Mouse (Mus musculus): ENCODE measurements around the gene Sgms1. TPM values are rescaled to one million over a fixed set of nuclear protein-coding genes. Genes with fewer than 3 reads are reported as not detected.

Sgms1 gene
- polyA plus RNA-seq, 1 experiment from 2014 or later = 15.7 TPM

GRCm38 (mm10) chr19:32220991-32221390, 168.5 kb downstream of the Sgms1 start:
- Histone ChIP-seq H3K36me3 (no peaks in the 10 kb centered on the region), H3K4me3 (no peak overlapping the region), H3K27me3 (no peaks in the 10 kb centered on the region), H3K9me3 (no peaks in the 10 kb centered on the region), H3K27ac (replicated peaks) (no peak overlapping the region), H3K4me2 (replicated peaks) (no peak overlapping the region), H3K4me1 (no peaks in the 10 kb centered on the region), H3K9ac (replicated peaks) (no peak overlapping the region)
- 60% methylated on average over 2 of the region's 2 CpGs for WGBS
- ATAC-seq (replicated peaks) = no peak

GRCm38 (mm10) chr19:32216710-32217109, 172.8 kb downstream of the Sgms1 start:
- Histone ChIP-seq H3K27ac (replicated peaks) (no peak overlapping the region), H3K4me2 (replicated peaks) (no peak overlapping the region), H3K4me3 (no peak overlapping the region), H3K4me1 (no peaks in the 10 kb centered on the region), H3K9me3 (no peaks in the 10 kb centered on the region), H3K27me3 (no peaks in the 10 kb centered on the region), H3K36me3 (no peaks in the 10 kb centered on the region), H3K9ac (replicated peaks) (no peak overlapping the region)
- WGBS = 97% methylated on average over 2 of the region's 2 CpGs
- no peak for ATAC-seq (replicated peaks)

- no peaks in the 10 kb centered on the region for H3K9me3 ChIP-seq
- ATAC-seq (replicated peaks) = no peak
- H3K4me1 ChIP-seq = peaks cover 7% of the 10 kb centered on the region
- H3K27ac ChIP-seq (replicated peaks) = no peak overlapping the region
- no peaks in the 10 kb centered on the region for H3K36me3 ChIP-seq
- H3K9ac ChIP-seq (replicated peaks) = no peak overlapping the region
- H3K4me2 ChIP-seq (replicated peaks) = no peak overlapping the region
- 77% methylated on average over 12 of the region's 12 CpGs for WGBS
- H3K4me3 ChIP-seq = no peak overlapping the region
- H3K27me3 ChIP-seq = no peaks in the 10 kb centered on the region
These were observed 174.4 kb downstream of the Sgms1 start for GRCm38 (mm10) chr19:32214905-32215806.

- Histone ChIP-seq H3K4me2 (replicated peaks) (no peak overlapping the region), H3K9me3 (no peaks in the 10 kb centered on the region), H3K27ac (replicated peaks) (no peak overlapping the region), H3K4me1 (peaks cover 7% of the 10 kb centered on the region), H3K36me3 (no peaks in the 10 kb centered on the region), H3K4me3 (no peak overlapping the region), H3K27me3 (no peaks in the 10 kb centered on the region), H3K9ac (replicated peaks) (no peak overlapping the region)
- 86% methylated on average over 3 of the region's 3 CpGs for WGBS
- no peak for ATAC-seq (replicated peaks)
These were observed 175.9 kb downstream of the Sgms1 start for GRCm38 (mm10) chr19:32213577-32213976.

- Histone ChIP-seq H3K36me3 (no peaks in the 10 kb centered on the region), H3K4me1 (peaks cover 7% of the 10 kb centered on the region), H3K27me3 (no peaks in the 10 kb centered on the region), H3K27ac (replicated peaks) (no peak overlapping the region; the same call in 1 of the 2 replicates), H3K9me3 (no peaks in the 10 kb centered on the region), H3K9ac (replicated peaks) (no peak overlapping the region), H3K4me2 (replicated peaks) (peak overlapping the region; percentile 46), H3K4me3 (no peak overlapping the region)
- no peak for ATAC-seq (replicated peaks)
These were observed 178.3 kb downstream of the Sgms1 start for GRCm38 (mm10) chr19:32211293-32211585.

DNA sequence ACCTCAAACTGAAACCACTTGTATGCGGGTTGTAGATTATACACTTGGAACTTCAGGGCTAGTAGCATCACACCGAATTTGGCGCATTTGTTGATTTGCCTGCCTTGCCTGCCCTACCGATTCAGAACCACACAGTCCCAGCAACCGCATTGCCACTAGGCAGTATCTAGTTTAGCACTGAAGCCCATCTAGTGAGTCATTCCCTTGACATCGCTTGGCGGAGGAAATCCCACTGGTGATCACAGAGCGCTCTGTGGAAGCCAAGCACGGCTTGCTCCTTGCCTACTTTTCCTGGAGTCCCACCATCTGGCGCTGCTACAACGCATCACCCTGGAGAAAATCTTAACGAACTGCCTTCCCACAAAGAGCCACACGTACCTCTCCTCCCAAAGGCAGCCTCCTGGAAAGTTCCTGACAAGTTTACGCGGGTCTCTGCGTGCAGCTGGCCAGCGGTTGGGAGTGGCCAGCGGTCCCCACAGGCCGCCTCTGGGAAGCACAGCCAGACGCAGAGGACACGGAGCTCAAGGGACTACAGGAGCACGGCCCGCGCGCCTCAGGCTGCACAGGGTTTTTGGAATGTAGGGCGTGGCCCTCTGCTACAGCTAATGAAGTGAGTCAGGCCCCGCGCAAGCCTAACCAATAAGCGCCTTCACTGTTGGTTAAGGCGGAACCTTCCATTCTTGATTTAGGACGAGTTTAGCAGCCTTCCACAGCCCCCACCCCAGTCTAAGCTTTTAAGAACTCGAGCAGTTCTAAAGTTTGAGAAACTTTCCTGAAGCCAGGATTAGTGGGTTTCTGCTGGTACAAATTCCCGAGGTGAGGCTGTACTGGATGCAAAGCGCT, 178.8 kb downstream of the Sgms1 start:
- ATAC-seq (replicated peaks) = peak; percentile 87
- no peak overlapping the region; the same call in 1 of the 2 replicates for H3K27ac ChIP-seq (replicated peaks)
- peak overlapping the region; percentile 46 for H3K4me2 ChIP-seq (replicated peaks)
- WGBS = 4% methylated on average over 34 of the region's 34 CpGs
- H3K4me1 ChIP-seq = peaks cover 7% of the 10 kb centered on the region
- H3K4me3 ChIP-seq = peak overlapping the region; percentile 31
- H3K27me3 ChIP-seq = no peaks in the 10 kb centered on the region
- no peaks in the 10 kb centered on the region for H3K9me3 ChIP-seq
- H3K9ac ChIP-seq (replicated peaks) = no peak overlapping the region
- H3K36me3 ChIP-seq = no peaks in the 10 kb centered on the region

- no peak for ATAC-seq (replicated peaks)
- Histone ChIP-seq H3K27me3 (no peaks in the 10 kb centered on the region), H3K9ac (replicated peaks) (no peak overlapping the region), H3K4me1 (peaks cover 7% of the 10 kb centered on the region), H3K4me2 (replicated peaks) (peak overlapping the region; percentile 46), H3K36me3 (no peaks in the 10 kb centered on the region), H3K27ac (replicated peaks) (no peak overlapping the region), H3K4me3 (peak overlapping the region; percentile 31), H3K9me3 (no peaks in the 10 kb centered on the region)
- 26% methylated on average over 5 of the region's 5 CpGs for WGBS
These were observed 179.4 kb downstream of the Sgms1 start for GRCm38 (mm10) chr19:32210099-32210449.

DNA sequence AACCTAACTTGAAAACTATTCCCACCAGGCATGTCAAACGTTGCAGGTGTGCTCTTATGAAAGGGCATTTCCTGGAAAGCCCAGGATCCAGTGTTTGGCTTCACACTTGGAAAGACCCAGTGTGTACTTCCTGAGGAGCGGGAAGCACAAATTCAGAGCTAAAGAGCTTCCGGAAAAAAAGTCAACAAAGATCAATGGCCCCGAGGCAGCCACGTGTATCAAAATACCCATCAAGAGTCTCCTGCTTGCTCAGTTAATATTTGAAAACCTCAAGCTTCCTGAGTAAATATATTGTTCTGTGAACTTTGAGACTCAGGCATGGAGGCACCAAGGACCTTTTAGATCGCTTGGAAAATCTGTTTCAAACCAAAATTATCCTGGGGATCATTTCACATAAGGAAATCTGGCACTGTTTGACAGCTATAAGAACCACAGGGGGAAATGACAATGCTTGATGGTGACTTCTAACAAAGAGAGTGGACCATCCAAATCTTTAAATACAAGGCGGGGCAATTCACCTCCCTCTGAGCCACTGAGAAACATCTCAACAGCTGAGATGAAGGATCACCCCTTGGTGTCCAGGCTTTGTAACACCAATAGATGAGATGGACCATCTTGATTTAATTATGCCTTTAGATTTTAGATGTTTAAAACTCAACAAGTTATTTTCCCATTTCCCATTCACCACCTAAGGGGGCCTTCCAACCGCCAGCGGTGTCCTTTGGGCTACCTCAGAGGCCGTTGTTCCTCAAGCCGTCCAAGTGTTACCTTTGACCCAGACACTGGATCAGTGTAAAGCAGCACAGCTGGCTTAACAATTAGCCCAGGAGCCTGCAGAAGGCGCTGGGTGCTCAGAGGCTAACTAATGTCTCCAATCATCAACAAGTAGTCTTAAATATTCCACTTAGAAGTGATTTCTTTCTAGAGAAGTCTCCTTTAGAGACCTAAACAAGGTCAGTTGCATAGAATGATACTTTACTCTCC, 187.1 kb downstream of the Sgms1 start:
- 88% methylated on average over 12 of the region's 12 CpGs for WGBS
- ATAC-seq (replicated peaks) = no peak

GRCm38 (mm10) chr19:32199861-32200574, 189.5 kb downstream of the Sgms1 start:
- no peaks in the 10 kb centered on the region for H3K4me1 ChIP-seq
- no peak overlapping the region for H3K4me2 ChIP-seq (replicated peaks)
- 94% methylated on average over 4 of the region's 4 CpGs for WGBS
- ATAC-seq (replicated peaks) = no peak
- no peak overlapping the region for H3K27ac ChIP-seq (replicated peaks)
- H3K9me3 ChIP-seq = no peaks in the 10 kb centered on the region
- H3K27me3 ChIP-seq = no peaks in the 10 kb centered on the region
- no peak overlapping the region for H3K4me3 ChIP-seq
- no peaks in the 10 kb centered on the region for H3K36me3 ChIP-seq
- no peak overlapping the region for H3K9ac ChIP-seq (replicated peaks)

More for the DNA sequence above, 187.1 kb downstream of the Sgms1 start:
- Histone ChIP-seq H3K9me3 (no peaks in the 10 kb centered on the region), H3K4me1 (no peaks in the 10 kb centered on the region), H3K36me3 (no peaks in the 10 kb centered on the region), H3K4me2 (replicated peaks) (no peak overlapping the region), H3K27ac (replicated peaks) (no peak overlapping the region), H3K4me3 (no peak overlapping the region), H3K27me3 (no peaks in the 10 kb centered on the region), H3K9ac (replicated peaks) (no peak overlapping the region)

DNA sequence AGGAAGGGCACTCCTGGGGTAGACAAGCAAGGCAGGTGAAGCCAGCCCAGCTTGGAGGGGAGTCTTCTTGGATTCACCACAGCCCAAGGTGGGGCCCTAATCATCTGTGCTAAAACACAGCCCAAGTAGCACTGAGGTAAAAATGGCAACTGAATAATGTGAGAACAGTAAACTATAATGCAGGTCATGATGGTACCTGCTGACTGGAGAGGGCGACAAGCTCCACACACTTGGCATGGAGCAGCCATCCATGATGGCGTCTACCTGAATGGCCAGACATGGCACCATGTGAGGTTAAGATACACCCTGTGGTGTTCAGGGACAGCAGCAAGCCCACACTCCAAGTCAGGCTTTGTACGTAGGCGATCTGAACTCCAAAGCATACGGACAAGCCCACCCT, 190.4 kb downstream of the Sgms1 start:
- Histone ChIP-seq H3K9me3 (no peaks in the 10 kb centered on the region), H3K9ac (replicated peaks) (no peak overlapping the region), H3K27ac (replicated peaks) (no peak overlapping the region), H3K36me3 (no peaks in the 10 kb centered on the region), H3K4me1 (no peaks in the 10 kb centered on the region), H3K4me3 (no peak overlapping the region), H3K27me3 (no peaks in the 10 kb centered on the region), H3K4me2 (replicated peaks) (no peak overlapping the region)
- ATAC-seq (replicated peaks) = 0 out of 2 replicates have a peak, but pooled peaks have one; percentile 32
- WGBS = 96% methylated on average over 5 of the region's 5 CpGs

- ATAC-seq (replicated peaks) = no peak
- H3K4me1 ChIP-seq = no peaks in the 10 kb centered on the region
- H3K4me3 ChIP-seq = no peak overlapping the region
- H3K27ac ChIP-seq (replicated peaks) = no peak overlapping the region
- H3K9me3 ChIP-seq = no peaks in the 10 kb centered on the region
- H3K36me3 ChIP-seq = no peaks in the 10 kb centered on the region
- no peak overlapping the region for H3K9ac ChIP-seq (replicated peaks)
- H3K4me2 ChIP-seq (replicated peaks) = no peak overlapping the region
- 93% methylated on average over 7 of the region's 7 CpGs for WGBS
- no peaks in the 10 kb centered on the region for H3K27me3 ChIP-seq
These were observed 190.9 kb downstream of the Sgms1 start for GRCm38 (mm10) chr19:32198494-32199106.

All from forebrain, embryonic 15.5 days (tissue).